Mouse (Mus musculus): ENCODE measurements around the gene Myadml2.

The Myadml2 gene

GRCm38 (mm10) chr11:120629341-120629730, 18.6 kb downstream of the Myadml2 start:
- DNase-seq (ENCODE audit: low spot score), result no peak

- DNase-seq (ENCODE audit: low spot score), result no peak
Measured at GRCm38 (mm10) chr11:120628601-120629340, 19.2 kb downstream of the Myadml2 start.

GRCm38 (mm10) chr11:120627468-120628300, 20.3 kb downstream of the Myadml2 start:
- no peak for DNase-seq (ENCODE audit: low spot score)

GRCm38 (mm10) chr11:120626785-120627467, 21.0 kb downstream of the Myadml2 start:
- DNase-seq (ENCODE audit: low spot score), result no peak

GRCm38 (mm10) chr11:120625152-120625775, 22.7 kb downstream of the Myadml2 start, which contains the start of gene Sirt7:
TSS of gene Sirt7 (minus strand) at chr11:120625240.
- DNase-seq (ENCODE audit: low spot score), result no peak

DNA sequence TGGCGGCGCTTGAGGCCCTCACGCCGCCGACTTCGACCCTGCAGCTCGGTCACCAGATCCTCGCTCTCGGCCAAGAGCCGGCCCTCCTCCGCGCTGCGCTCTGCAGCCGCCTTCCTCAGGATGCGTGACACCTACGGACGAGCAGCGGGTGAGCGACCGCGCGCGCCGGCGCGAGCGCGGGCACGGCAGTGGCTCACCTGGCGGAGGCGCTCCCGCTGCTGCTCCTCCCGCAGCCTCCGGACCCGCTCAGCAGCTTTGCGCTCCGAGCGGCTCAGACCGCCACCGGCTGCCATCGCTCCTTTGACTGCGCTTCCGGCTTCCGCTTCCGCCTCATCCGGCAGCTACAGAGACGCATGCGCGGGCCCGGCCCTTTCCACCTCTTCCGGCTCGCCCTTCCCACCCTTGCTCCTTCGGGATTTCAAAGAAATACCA, 23.3 kb downstream of the Myadml2 start:
- peak; percentile 84 for DNase-seq (ENCODE audit: low spot score)

DNA sequence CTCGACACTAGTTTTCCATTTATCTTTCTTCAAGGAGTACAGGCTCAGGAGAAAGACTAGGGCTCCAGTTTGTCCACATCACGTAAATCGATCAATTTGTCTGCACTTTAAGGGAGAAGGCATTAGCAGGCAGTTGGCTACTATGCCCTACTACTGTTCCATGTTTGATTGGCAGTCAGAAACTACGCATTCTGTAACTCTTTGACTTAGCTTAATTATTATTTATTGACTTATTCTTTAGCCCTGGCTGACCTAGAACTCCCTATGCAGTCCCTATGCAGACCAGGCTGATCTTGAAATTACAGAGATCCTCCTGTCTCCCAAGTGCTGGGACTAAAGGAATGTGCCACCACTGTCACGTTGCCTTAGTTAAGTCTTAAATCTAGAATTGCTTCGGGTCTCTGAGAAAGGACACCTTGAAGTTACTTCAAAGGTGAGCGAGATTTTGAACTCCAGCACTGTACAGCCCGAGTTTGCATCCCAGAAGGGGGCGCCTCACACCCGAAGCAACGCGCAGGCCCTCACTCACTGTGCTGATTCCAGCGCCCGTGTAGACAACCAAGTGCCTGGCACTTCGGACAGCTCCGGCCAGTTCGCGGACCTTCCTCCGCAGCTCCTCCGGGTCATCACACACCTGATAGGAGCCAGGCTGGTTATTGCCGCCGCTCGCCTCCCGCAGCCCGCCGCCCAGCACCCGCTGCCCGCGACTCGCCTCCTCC, 23.8 kb downstream of the Myadml2 start:
- DNase-seq (ENCODE audit: low spot score), result peak; percentile 70

DNA sequence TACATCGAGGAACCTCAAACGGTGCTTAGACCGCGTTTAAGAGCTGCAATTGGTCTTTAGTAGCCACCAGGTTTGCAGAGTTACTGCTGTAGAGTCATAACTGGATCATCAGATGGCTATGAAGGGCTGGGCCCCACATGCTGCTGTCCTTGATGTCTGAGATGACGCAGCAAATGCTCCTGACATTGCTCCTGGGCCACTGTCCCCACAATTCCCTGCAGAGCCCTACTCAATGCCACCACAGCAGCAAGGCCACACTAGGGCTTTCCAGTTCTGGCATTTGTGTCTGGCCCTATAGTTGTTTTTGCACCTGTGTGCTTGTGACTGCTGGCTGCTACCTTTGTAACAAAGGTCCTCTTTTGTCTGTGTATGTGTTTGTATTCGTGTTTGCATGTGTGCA, 25.2 kb downstream of the Myadml2 start:
- no peak for DNase-seq (ENCODE audit: low spot score)

GRCm38 (mm10) chr11:120620195-120620594, 27.8 kb downstream of the Myadml2 start:
- no peak for DNase-seq (ENCODE audit: low spot score)

GRCm38 (mm10) chr11:120618619-120619535, 29.1 kb downstream of the Myadml2 start:
- no peak for DNase-seq (ENCODE audit: low spot score)

- DNase-seq (ENCODE audit: low spot score), result peak; percentile 91
Measured at GRCm38 (mm10) chr11:120617519-120618112, 30.3 kb downstream of the Myadml2 start, which contains the start of gene Pcyt2. TSS of gene Pcyt2 (minus strand) at chr11:120617936.

- DNase-seq (ENCODE audit: low spot score), result no peak
Measured at GRCm38 (mm10) chr11:120616617-120617294, 31.2 kb downstream of the Myadml2 start.

DNA sequence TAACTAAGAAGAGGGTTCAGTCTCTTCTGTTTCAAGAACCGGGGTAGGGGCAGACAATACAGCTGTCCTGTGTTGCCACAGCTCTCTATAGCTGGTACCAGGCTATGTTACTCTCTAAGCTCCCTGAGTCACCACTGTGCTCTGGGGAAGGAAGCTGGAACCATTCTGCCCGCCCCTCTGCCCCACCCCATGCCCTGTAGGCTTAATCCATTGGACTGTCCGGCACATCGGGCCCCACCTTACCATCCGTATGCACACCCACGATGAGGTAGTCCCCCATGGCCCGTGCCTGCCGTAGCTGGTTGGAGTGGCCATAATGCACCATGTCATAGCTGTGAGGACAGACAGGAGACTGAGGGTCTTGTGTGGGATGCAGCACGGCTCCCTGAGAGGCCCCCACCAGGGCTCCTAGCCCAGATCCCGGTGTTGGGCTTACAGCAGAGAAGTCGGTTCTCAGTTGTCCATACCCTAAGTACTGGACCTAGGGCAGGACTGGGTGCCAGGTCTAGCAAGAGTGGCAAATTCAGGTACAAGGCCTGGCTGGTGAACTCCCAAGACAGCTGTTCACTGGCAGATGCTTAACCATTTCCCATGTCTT, 32.3 kb downstream of the Myadml2 start:
- DNase-seq (ENCODE audit: low spot score), result no peak

DNA sequence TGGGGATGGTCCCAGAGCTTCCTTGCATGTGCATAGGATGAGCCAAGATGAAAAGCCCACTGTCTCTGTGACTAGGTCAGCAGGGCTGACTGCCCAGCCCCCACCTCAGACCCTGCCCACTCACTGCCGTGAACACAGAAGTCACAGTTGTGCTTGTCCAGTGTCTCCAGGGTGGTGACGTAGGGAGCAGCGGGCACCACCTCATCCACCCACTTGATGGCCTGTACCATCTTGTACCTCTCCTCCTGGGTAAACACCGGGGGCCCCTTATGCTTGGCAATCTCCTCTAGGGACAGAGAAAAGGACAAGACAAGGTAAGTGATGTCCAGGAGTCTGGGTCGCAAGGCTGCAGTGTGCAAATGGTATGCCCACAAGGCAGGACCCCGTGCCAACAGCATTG, 32.8 kb downstream of the Myadml2 start:
- no peak for DNase-seq (ENCODE audit: low spot score)

DNA sequence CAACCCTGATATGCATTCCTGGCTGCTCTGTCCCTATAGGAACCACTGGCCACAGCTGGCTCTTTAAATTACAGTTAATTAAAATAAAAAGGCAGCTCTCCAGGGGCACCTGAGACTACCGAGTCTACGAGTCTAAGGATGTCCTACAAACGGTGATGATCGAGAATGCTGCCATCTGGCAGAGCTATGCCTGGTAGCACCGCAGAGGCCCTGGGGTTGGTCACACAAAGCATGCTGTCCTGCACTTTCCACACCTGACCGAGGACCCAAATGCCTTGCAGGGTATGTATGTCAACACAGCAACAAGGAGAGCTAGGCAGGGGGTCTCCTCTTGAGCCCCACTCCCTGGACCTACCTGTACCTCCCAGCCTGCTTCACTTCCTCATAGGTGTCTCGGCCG, 34.0 kb downstream of the Myadml2 start:
- DNase-seq (ENCODE audit: low spot score), result no peak

DNA sequence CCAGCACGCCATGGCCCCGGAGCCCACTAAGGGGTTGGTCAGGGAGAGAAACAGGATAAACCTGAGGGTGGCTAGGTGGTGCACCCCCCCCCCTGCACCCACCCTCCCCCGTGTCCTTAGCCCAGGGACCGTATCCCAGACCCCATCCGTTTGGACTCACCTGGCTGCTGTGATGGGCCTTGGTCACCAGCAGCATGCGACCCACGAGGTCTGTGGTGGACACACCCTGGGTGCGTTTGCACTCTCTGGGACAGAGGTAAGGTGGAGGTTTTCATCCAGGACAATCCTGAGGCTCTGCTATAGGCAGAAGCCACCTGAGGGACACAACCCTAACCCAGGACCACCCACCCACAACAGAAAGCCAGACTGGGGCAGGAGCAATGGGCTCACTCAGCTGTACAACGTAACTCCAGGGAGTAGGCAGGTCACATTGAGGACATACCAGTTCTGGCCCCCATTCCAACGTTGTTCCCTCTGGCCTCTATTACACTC, 34.4 kb downstream of the Myadml2 start:
- no peak for DNase-seq (ENCODE audit: low spot score)

- no peak for DNase-seq (ENCODE audit: low spot score)
Measured at GRCm38 (mm10) chr11:120612763-120613162, 35.2 kb downstream of the Myadml2 start.

GRCm38 (mm10) chr11:120610477-120611046, 37.4 kb downstream of the Myadml2 start:
- no peak for DNase-seq (ENCODE audit: low spot score)
